Mouse (Mus musculus) heart, embryonic 11.5 days (tissue): Measurements from ENCODE around the gene Lig4. TPM values are rescaled to one million over a fixed set of nuclear protein-coding genes. Genes with fewer than 3 reads are reported as not detected.

Experiments used
- ATAC-seq: fragments of 200-750 bp; cut with Nextera tagmentation; replicated peaks from 2 replicates; pipeline ENCODE4 v1.8.0; 2017; ENCODE audit warnings: moderate library complexity; ENCODE audit not compliant: insufficient number of reproducible peaks, low FRiP score, low TSS enrichment
- H3K27ac ChIP-seq: fragments of 300-500 bp; sonication (generic); 2 replicates; pipeline ENCODE4 v1.5.1; 2014; ENCODE audit warnings: mild to moderate bottlenecking, low read depth, low read length
- H3K27me3 ChIP-seq: fragments of 300-500 bp; sonication (generic); 2 replicates; pipeline ENCODE4 v1.6.1; 2014; ENCODE audit warnings: mild to moderate bottlenecking, low read length, mixed read lengths; ENCODE audit not compliant: control insufficient read depth, insufficient read depth
- H3K36me3 ChIP-seq: fragments of 300-500 bp; sonication (generic); 2 replicates; pipeline ENCODE4 v1.6.1; 2014; ENCODE audit warnings: mild to moderate bottlenecking, low read length, moderate library complexity, mixed read lengths; ENCODE audit not compliant: control insufficient read depth, insufficient read depth
- H3K4me1 ChIP-seq: fragments of 300-500 bp; sonication (generic); 2 replicates; pipeline ENCODE4 v1.6.1; 2014; ENCODE audit warnings: low read length; ENCODE audit not compliant: control insufficient read depth, insufficient read depth
- H3K4me2 ChIP-seq: fragments of 300-500 bp; sonication (generic); 2 replicates; pipeline ENCODE4 v1.6.1; 2014; ENCODE audit warnings: mild to moderate bottlenecking, moderate library complexity
- H3K4me3 ChIP-seq: fragments of 300-500 bp; sonication (generic); 2 replicates; pipeline ENCODE4 v1.5.1; 2014; ENCODE audit warnings: low read depth, low read length
- H3K9ac ChIP-seq: fragments of 300-500 bp; sonication (generic); 2 replicates; pipeline ENCODE4 v1.6.1; 2014; ENCODE audit warnings: mild to moderate bottlenecking, low read depth, low read length, moderate library complexity
- H3K9me3 ChIP-seq: fragments of 300-500 bp; sonication (generic); replicated peaks from 2 replicates; pipeline ENCODE4 v1.6.1; 2016; ENCODE audit warnings: low read length; ENCODE audit not compliant: control insufficient read depth
- WGBS: fragments of 180-500 bp; shearing (Covaris S2); extraction: QIAGEN DNeasy Blood & Tissue Kit; methylation state at CpG from one replicate; pipeline ENCODE4 v1.1.7; 2014; ENCODE audit not compliant: insufficient replicate concordance; 5-methylcytosine and 5-hydroxymethylcytosine counted together
- polyA plus RNA-seq: library from polyadenylated mRNA; unstranded; fragments of >200 nt; fragmentation: Nextera tagmentation; extraction: Ambion mirVana; gene quantifications from 2 replicates; pipeline ENCODE4 v1.2.1, GENCODE M21; 2014

The Lig4 gene
- polyA plus RNA-seq, 1 experiment from 2014 or later: 5.4 TPM

DNA sequence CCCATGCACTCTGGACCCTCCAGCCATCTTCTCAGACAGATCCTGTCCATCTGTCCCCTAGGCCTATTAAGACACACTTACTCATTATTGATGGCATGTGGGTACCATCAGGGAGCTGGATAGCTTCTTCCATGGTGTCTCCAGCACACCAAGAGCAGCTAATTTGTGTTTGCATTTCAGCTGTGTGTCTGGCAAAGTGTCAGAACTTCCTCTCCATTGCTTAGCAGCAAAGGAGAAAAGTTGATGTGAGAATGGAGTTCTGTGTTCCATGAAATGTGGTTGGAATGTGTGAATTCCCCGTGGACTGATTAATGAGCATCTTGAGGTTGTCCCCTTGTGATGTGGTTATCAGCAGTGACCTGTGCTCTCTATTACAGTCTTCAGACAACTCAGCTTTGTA, 2.3 kb upstream of the Lig4 start:
- no peak for ATAC-seq
- Histone ChIP-seq H3K27me3 (no peaks in the 10 kb centered on the region), H3K36me3 (no peaks in the 10 kb centered on the region), H3K9me3 (no peaks in the 10 kb centered on the region), H3K4me3 (no peak overlapping the region), H3K4me2 (no peak overlapping the region), H3K27ac (no peak overlapping the region), H3K9ac (no peak overlapping the region), H3K4me1 (peaks cover 22% of the 10 kb centered on the region)
- 67% methylated on average over 1 of the region's 1 CpGs for WGBS

DNA sequence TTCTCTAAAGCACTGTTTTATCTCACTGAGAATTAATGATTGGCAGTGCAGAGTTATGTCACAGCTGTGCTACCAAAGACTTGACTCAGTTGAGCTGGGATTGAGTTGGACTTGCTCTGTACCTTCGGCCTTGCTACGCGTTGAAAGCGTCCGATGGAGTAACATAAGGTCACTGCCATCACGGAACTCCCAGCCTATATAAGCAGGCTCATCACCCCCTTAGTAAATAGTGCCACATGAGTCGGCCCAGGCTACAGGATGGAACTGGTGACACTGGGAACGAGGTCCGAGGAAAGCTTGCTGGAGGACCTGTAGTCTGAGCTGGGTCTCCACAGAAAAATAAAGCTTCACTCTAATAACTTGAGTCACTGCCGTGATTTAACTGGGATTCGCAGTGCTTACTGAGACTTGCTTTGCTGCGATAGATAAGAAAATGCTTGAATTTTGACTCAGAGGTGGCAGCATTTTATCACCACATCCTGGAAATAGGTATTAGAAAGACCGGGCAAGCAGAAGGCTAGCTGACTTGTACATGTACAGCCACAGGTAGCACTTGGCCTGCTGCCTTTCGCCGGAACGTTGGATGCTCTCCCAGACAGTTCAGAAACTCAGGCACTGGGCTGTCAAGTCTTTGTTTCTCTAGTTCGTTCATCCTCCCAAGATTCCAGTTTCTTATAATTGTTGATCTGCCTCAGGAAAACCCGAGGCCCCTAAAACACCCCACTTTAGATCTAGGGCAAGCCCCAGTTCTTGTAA, 1.2 kb upstream of the Lig4 start:
- H3K27ac ChIP-seq: no peak overlapping the region
- no peaks in the 10 kb centered on the region for H3K27me3 ChIP-seq
- peak overlapping the region; percentile 96 for H3K9ac ChIP-seq
- 42% methylated on average over 18 of the region's 18 CpGs for WGBS
- no peaks in the 10 kb centered on the region for H3K36me3 ChIP-seq
- ATAC-seq: no peak
- H3K4me3 ChIP-seq: peak overlapping the region; percentile 82
- peak overlapping the region; percentile 92 for H3K4me2 ChIP-seq
- H3K9me3 ChIP-seq: no peaks in the 10 kb centered on the region
- H3K4me1 ChIP-seq: peaks cover 22% of the 10 kb centered on the region

DNA sequence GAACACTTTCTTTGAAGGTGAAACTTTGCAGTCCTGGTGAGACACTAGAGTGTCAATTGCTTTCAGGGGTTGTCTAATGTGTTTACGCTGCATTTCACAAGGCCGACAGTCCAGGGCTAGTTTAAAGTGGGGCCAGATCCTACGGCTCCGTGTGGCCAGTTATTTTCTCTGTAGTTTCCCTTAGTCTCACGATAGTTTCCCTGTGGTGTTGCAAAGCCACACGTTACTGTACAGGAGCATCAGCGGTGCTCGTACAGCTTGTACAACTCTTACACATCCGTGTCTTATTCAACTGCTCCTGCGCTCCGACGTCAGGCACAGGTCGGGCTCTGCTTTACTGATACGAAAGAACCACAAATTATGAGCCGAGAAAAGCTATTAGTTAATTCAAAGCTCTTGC, 470 bp downstream of the Lig4 start:
- Histone ChIP-seq H3K36me3 (peaks cover 4% of the 10 kb centered on the region), H3K9ac (peak overlapping the region; percentile 96), H3K4me2 (peak overlapping the region; percentile 92), H3K9me3 (no peaks in the 10 kb centered on the region), H3K4me3 (peak overlapping the region; percentile 82), H3K4me1 (peaks cover 22% of the 10 kb centered on the region), H3K27ac (peak overlapping the region; percentile 83; the same call in 1 of the 2 replicates), H3K27me3 (no peaks in the 10 kb centered on the region)
- no peak for ATAC-seq
- WGBS: 35% methylated on average over 15 of the region's 15 CpGs

DNA sequence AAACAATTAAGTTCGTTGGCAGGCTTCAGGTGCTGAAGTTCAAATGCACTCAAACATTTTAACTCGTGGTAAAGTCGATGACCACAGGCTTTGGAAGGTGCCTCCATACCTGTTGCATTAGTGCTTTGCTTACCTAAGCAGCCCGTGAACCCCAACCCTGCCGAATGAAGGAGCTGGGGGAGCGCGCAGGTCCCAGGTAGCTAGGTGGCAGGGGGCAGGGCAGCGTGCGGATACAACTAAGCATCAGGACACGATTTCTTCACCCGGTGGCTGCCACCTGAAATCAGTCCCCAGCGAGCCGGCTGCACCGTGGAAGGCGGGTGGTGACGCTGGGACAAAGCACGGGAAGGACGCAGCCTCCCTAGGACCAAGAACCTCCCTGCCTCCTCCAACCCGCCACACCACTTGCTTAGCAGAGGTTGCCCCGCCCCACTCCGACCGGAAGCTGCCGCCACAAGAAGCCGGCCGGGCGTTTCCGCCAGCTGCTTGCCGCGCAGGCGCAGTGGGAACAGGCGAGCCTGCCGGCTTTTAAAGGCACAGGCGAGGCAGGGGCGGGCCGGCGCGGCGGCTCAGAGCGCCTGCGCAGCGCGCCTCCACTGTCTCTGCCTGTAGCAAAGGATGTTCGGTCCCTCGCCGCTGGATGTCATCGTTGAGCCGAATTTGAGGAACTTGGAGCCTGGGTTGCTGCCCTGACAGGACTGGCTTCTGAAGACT, 1.4 kb downstream of the Lig4 start:
- Histone ChIP-seq H3K4me2 (peak overlapping the region; percentile 82), H3K9ac (peak overlapping the region; percentile 82), H3K9me3 (no peaks in the 10 kb centered on the region), H3K4me1 (peaks cover 22% of the 10 kb centered on the region), H3K4me3 (peak overlapping the region; percentile 76), H3K27me3 (no peaks in the 10 kb centered on the region), H3K27ac (no peak overlapping the region), H3K36me3 (peaks cover 6% of the 10 kb centered on the region)
- peak; percentile 94 for ATAC-seq
- under 1% methylated on average over 47 of the region's 47 CpGs for WGBS

DNA sequence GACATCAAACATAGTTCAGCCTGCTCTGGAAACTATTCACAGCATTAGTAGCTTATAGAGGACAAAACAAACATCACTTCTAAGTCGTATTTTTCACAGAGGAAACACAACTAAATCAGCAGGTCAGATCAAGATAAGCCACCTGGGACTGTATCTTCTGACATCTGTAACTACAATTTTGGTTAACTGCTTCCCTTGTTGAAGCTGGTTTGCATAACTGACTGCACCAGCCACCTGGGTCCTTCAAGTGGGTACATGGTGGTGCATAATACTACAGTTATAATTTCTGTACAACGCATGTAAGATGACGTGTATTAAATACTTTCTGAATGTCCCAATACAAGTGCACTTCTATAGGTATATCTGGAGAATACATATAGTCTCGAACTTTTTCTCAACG, 2.2 kb downstream of the Lig4 start:
- Histone ChIP-seq H3K27me3 (no peaks in the 10 kb centered on the region), H3K4me2 (peak overlapping the region; percentile 82), H3K36me3 (peaks cover 6% of the 10 kb centered on the region), H3K27ac (no peak overlapping the region), H3K9me3 (no peaks in the 10 kb centered on the region), H3K9ac (0 out of 2 replicates have a peak overlapping the region, but pooled peaks have one; percentile 82), H3K4me1 (peaks cover 22% of the 10 kb centered on the region), H3K4me3 (peak overlapping the region; percentile 76)
- WGBS: 41% methylated on average over 5 of the region's 5 CpGs
- ATAC-seq: no peak

DNA sequence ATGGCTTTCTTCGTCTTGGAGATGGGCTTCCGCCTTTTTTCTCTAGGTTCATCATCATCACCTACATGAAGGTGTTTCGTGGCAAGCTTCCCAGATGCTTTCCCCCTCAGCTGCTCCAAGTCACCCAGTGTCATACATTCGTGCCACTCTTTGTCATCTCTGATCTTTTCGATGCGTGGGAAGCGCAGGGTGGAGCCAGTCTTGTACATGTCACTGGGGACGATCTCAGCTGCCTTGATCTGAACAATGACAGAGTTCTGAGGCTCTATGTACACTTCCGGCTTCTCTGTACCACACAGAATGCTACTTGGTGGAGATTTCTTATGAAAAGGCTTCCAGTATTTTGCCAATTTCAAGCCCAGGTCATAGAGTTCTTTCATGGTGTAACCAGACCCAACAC, 5.6 kb downstream of the Lig4 start:
- peaks cover 6% of the 10 kb centered on the region for H3K36me3 ChIP-seq
- ATAC-seq: no peak
- 92% methylated on average over 9 of the region's 9 CpGs for WGBS
- no peak overlapping the region for H3K4me3 ChIP-seq
- H3K4me2 ChIP-seq: no peak overlapping the region
- H3K27ac ChIP-seq: no peak overlapping the region
- H3K9me3 ChIP-seq: no peaks in the 10 kb centered on the region
- H3K9ac ChIP-seq: no peak overlapping the region
- no peaks in the 10 kb centered on the region for H3K27me3 ChIP-seq
- peaks cover 7% of the 10 kb centered on the region for H3K4me1 ChIP-seq

DNA sequence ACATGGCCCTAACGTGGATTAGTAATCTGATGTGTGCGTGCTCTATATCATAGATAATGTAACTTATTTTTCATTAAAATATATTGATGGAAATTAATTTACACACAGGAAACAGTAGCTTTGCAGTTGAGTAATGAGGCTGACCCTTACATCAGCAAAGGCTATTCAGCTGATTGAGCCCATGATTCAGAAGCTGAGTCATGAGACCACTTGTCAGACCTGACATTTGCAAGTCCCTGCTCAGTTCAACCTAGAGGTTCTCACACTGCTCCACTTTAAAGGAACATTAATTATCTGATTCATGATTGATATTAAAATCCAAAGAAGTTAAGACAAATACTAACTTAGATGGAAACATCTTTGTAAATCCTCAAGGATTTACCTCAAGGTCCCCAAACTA, 17.6 kb downstream of the Lig4 start:
- ATAC-seq: no peak
- H3K27ac ChIP-seq: no peak overlapping the region
- H3K9ac ChIP-seq: no peak overlapping the region
- no peak overlapping the region for H3K4me2 ChIP-seq
- 79% methylated on average over 2 of the region's 2 CpGs for WGBS
- H3K36me3 ChIP-seq: no peaks in the 10 kb centered on the region
- H3K27me3 ChIP-seq: no peaks in the 10 kb centered on the region
- H3K9me3 ChIP-seq: no peaks in the 10 kb centered on the region
- H3K4me3 ChIP-seq: no peak overlapping the region
- H3K4me1 ChIP-seq: no peaks in the 10 kb centered on the region

DNA sequence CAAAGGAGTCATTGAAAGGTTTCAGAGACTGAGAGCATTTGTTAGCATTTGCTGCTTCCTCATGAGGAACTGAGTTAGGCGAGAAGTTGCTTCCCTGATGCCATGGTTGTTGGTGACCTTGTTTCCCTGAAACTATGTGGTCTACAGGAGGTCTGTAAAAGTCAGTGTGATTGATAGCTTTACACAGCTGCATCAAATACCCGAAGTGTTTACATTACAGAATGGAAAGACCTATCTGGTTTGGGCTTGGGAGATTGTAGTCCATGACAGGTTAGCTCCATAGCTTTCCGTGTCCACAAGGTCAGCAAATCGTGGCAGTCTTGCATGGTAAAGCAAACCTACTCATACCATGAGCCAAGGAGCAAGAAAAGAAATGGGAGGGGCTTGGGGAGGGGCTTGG, 19.1 kb downstream of the Lig4 start:
- 67% methylated on average over 4 of the region's 4 CpGs for WGBS
- ATAC-seq: no peak
- no peaks in the 10 kb centered on the region for H3K27me3 ChIP-seq
- no peaks in the 10 kb centered on the region for H3K4me1 ChIP-seq
- no peaks in the 10 kb centered on the region for H3K9me3 ChIP-seq
- no peak overlapping the region for H3K27ac ChIP-seq
- no peak overlapping the region for H3K9ac ChIP-seq
- no peaks in the 10 kb centered on the region for H3K36me3 ChIP-seq
- no peak overlapping the region for H3K4me2 ChIP-seq
- H3K4me3 ChIP-seq: no peak overlapping the region
